Mouse (Mus musculus): ENCODE measurements at regions not wholly inside any gene's neighbourhood (a gene's known extent, or its start where the extent isn't known, plus 50 kb on each side); places are given as distances from the start of the nearest gene placed in this dataset.

- ATAC-seq (ENCODE audit: insufficient read depth) (no peak), DNase-seq (no peak)
- Histone ChIP-seq H3K4me3 (ENCODE audit: low read depth, low read length) (no peak overlapping the region), H3K27ac (ENCODE audit: low read depth) (no peak overlapping the region), H3K9ac (no peak overlapping the region), H3K27me3 (ENCODE audit: insufficient read depth, low read length) (no peaks in the 10 kb centered on the region), H3K4me1 (ENCODE audit: insufficient read depth) (no peaks in the 10 kb centered on the region), H3K4me2 (no peak overlapping the region), H3K9me3 (ENCODE audit: low read depth, low read length) (no peaks in the 10 kb centered on the region), H3K36me3 (ENCODE audit: insufficient read depth) (no peaks in the 10 kb centered on the region)
- no peak for TF ChIP-seq CTCF (IDR thresholded peaks at IDR 0.05; ENCODE audit: low read depth)
- 76% methylated on average over 1 of the region's 1 CpGs for WGBS
Measured at GRCm38 (mm10) chr6:107629376-107629775, 99.8 kb downstream of the Lrrn1 start.

- no peak for DNase-seq
- H3K4me2 ChIP-seq, result no peak overlapping the region
- H3K9me3 ChIP-seq (ENCODE audit: low read depth, low read length), result no peaks in the 10 kb centered on the region
- WGBS, result 85% methylated on average over 2 of the region's 2 CpGs
- no peaks in the 10 kb centered on the region for H3K4me1 ChIP-seq (ENCODE audit: insufficient read depth)
- no peak for ATAC-seq (ENCODE audit: insufficient read depth)
- no peak overlapping the region for H3K27ac ChIP-seq (ENCODE audit: low read depth)
- TF ChIP-seq CTCF (IDR thresholded peaks at IDR 0.05; ENCODE audit: low read depth), result no peak
- no peaks in the 10 kb centered on the region for H3K36me3 ChIP-seq (ENCODE audit: insufficient read depth)
- no peak overlapping the region for H3K9ac ChIP-seq
- H3K4me3 ChIP-seq (ENCODE audit: low read depth, low read length), result no peak overlapping the region
- H3K27me3 ChIP-seq (ENCODE audit: insufficient read depth, low read length), result no peaks in the 10 kb centered on the region
Measured at GRCm38 (mm10) chr6:107645751-107646150, 116.2 kb downstream of the Lrrn1 start.

GRCm38 (mm10) chr6:107653840-107654523 lies 124.4 kb downstream of the Lrrn1 start:
- no peak for ATAC-seq (ENCODE audit: insufficient read depth)
- Histone ChIP-seq H3K4me2 (no peak overlapping the region), H3K9me3 (ENCODE audit: low read depth, low read length) (no peaks in the 10 kb centered on the region), H3K4me1 (ENCODE audit: insufficient read depth) (no peaks in the 10 kb centered on the region), H3K27ac (ENCODE audit: low read depth) (no peak overlapping the region), H3K27me3 (ENCODE audit: insufficient read depth, low read length) (no peaks in the 10 kb centered on the region), H3K9ac (no peak overlapping the region), H3K36me3 (ENCODE audit: insufficient read depth) (no peaks in the 10 kb centered on the region), H3K4me3 (ENCODE audit: low read depth, low read length) (no peak overlapping the region)
- DNase-seq, result no peak
- no peak for TF ChIP-seq CTCF (IDR thresholded peaks at IDR 0.05; ENCODE audit: low read depth)

- Histone ChIP-seq H3K27me3 (ENCODE audit: insufficient read depth, low read length) (no peaks in the 10 kb centered on the region), H3K9me3 (ENCODE audit: low read depth, low read length) (no peaks in the 10 kb centered on the region), H3K4me2 (no peak overlapping the region), H3K4me1 (ENCODE audit: insufficient read depth) (no peaks in the 10 kb centered on the region), H3K4me3 (ENCODE audit: low read depth, low read length) (no peak overlapping the region), H3K9ac (no peak overlapping the region), H3K27ac (ENCODE audit: low read depth) (no peak overlapping the region), H3K36me3 (ENCODE audit: insufficient read depth) (no peaks in the 10 kb centered on the region)
- 71% methylated on average over 2 of the region's 2 CpGs for WGBS
- ATAC-seq (ENCODE audit: insufficient read depth), result no peak
- DNase-seq, result no peak
- TF ChIP-seq CTCF (IDR thresholded peaks at IDR 0.05; ENCODE audit: low read depth), result no peak
Measured at GRCm38 (mm10) chr6:107657805-107658204, 128.2 kb downstream of the Lrrn1 start.

- no peaks in the 10 kb centered on the region for H3K4me1 ChIP-seq (ENCODE audit: insufficient read depth)
- H3K9me3 ChIP-seq (ENCODE audit: low read depth, low read length), result no peaks in the 10 kb centered on the region
- no peak for TF ChIP-seq CTCF (IDR thresholded peaks at IDR 0.05; ENCODE audit: low read depth)
- ATAC-seq (ENCODE audit: insufficient read depth) (no peak), DNase-seq (no peak)
- no peak overlapping the region for H3K4me2 ChIP-seq
- no peaks in the 10 kb centered on the region for H3K36me3 ChIP-seq (ENCODE audit: insufficient read depth)
- no peak overlapping the region for H3K4me3 ChIP-seq (ENCODE audit: low read depth, low read length)
- H3K27me3 ChIP-seq (ENCODE audit: insufficient read depth, low read length), result no peaks in the 10 kb centered on the region
- 52% methylated on average over 5 of the region's 5 CpGs for WGBS
- no peak overlapping the region for H3K9ac ChIP-seq
- H3K27ac ChIP-seq (ENCODE audit: low read depth), result no peak overlapping the region
Measured at GRCm38 (mm10) chr6:107661009-107661764, 131.6 kb downstream of the Lrrn1 start.

- H3K9ac ChIP-seq, result no peak overlapping the region
- no peaks in the 10 kb centered on the region for H3K27me3 ChIP-seq (ENCODE audit: insufficient read depth, low read length)
- no peak for TF ChIP-seq CTCF (IDR thresholded peaks at IDR 0.05; ENCODE audit: low read depth)
- no peak overlapping the region for H3K4me2 ChIP-seq
- ATAC-seq (ENCODE audit: insufficient read depth) (no peak), DNase-seq (no peak)
- H3K4me1 ChIP-seq (ENCODE audit: insufficient read depth), result no peaks in the 10 kb centered on the region
- no peaks in the 10 kb centered on the region for H3K36me3 ChIP-seq (ENCODE audit: insufficient read depth)
- no peak overlapping the region for H3K27ac ChIP-seq (ENCODE audit: low read depth)
- H3K9me3 ChIP-seq (ENCODE audit: low read depth, low read length), result no peaks in the 10 kb centered on the region
- H3K4me3 ChIP-seq (ENCODE audit: low read depth, low read length), result no peak overlapping the region
- 79% methylated on average over 4 of the region's 4 CpGs for WGBS
Measured at GRCm38 (mm10) chr6:107699298-107699697, 169.7 kb downstream of the Lrrn1 start.

GRCm38 (mm10) chr6:107708185-107708584 lies 178.6 kb downstream of the Lrrn1 start:
- no peaks in the 10 kb centered on the region for H3K36me3 ChIP-seq (ENCODE audit: insufficient read depth)
- no peak for DNase-seq
- no peak overlapping the region for H3K9ac ChIP-seq
- no peak overlapping the region for H3K4me2 ChIP-seq
- no peak for TF ChIP-seq CTCF (IDR thresholded peaks at IDR 0.05; ENCODE audit: low read depth)
- H3K9me3 ChIP-seq (ENCODE audit: low read depth, low read length), result no peaks in the 10 kb centered on the region
- WGBS, result 75% methylated on average over 2 of the region's 2 CpGs
- no peak for ATAC-seq (ENCODE audit: insufficient read depth)
- no peak overlapping the region for H3K27ac ChIP-seq (ENCODE audit: low read depth)
- H3K4me3 ChIP-seq (ENCODE audit: low read depth, low read length), result no peak overlapping the region
- no peaks in the 10 kb centered on the region for H3K4me1 ChIP-seq (ENCODE audit: insufficient read depth)
- no peaks in the 10 kb centered on the region for H3K27me3 ChIP-seq (ENCODE audit: insufficient read depth, low read length)
